Mouse (Mus musculus): ENCODE data around the gene Rbm38. TPM values are rescaled to one million over a fixed set of nuclear protein-coding genes. Genes with fewer than 3 reads are reported as not detected.

The Rbm38 gene
- total and polyA plus RNA-seq, 2 experiments from 2014 or later: 7.3 to 8.4 TPM

DNA sequence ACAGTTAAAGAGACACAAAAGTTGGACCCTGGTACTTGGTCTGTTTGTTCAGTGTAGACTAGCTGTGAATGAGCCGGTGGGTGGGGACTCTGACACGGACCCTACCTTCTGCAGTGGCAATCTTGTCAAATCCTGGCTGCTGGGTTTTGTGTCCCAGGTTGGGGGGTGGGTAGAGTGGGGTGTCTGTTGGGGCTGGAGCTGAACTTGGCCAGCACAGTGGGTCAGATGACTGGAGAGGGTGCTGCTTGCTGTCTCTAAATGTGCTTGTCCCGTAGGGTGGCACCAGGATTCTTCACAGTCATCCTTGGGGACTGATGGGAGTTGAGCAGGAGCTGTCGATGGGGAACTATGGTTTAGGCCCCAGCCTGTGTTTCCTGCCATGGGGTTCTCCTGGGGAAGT, 3.7 kb downstream of the Rbm38 start:
- Histone ChIP-seq H3K36me3 (ENCODE audit: insufficient read depth, low read length) (no peaks in the 10 kb centered on the region), H3K9me3 (ENCODE audit: low read length) (no peaks in the 10 kb centered on the region), H3K27me3 (ENCODE audit: insufficient read depth, low read length) (peaks cover 22% of the 10 kb centered on the region), H3K27ac (ENCODE audit: low read depth, low read length) (no peak overlapping the region), H3K4me2 (ENCODE audit: low read depth, low read length, poor library complexity, severe bottlenecking) (no peak overlapping the region), H3K9ac (replicated peaks; ENCODE audit: low read length, poor library complexity, severe bottlenecking) (no peak overlapping the region), H3K4me1 (ENCODE audit: insufficient read depth, low read length) (peaks cover 14% of the 10 kb centered on the region; the same call in 1 of the 2 replicates), H3K4me3 (ENCODE audit: low read depth, low read length) (no peak overlapping the region)
- no peak for TF ChIP-seq CTCF (IDR thresholded peaks at IDR 0.05)
- ATAC-seq (ENCODE audit: low FRiP score): no peak
- 81% methylated on average over 4 of the region's 4 CpGs for WGBS
- DNase-seq (ENCODE audit: low spot score): no peak

DNA sequence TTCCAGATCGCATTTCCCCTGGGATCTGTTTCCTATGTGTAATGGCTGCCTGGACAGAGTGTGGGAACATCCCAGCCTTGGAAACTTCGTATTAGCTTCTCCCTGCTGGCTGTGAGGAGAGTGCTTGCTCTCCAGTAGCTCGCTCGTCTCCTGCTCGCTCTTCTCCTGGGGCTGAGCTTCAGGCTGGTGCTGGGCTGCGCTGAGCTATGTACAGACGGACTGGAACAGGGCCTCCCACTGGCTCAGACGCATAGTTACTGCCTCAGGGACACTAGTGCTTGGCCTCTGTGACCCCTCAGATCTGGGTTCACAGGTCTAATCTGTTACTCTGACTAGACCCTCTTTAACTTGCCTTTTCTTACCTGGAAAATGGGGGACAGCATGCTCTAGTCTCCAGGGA, 4.1 kb downstream of the Rbm38 start:
- ATAC-seq (ENCODE audit: low FRiP score) (no peak), DNase-seq (ENCODE audit: low spot score) (no peak)

DNA sequence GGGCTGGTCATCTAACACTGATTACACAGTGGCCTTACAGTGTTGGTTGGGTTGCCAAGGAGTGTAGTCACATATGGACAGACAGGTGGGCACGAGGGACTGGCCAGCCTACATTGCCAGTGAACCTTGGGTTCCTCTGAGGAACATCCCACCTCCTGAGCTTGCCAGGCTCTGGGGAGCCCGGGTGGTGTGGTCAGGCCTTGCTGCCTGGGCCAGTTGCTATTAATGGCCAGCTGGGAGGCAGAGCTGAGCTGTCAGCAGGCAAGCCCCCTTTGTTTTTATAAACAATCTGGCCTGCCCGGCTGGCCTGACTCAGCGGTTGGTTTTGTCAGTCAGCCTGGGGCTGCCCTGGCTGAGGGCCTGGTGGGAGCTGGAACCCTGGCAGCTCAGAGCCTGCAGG, 4.6 kb downstream of the Rbm38 start:
- WGBS: 30% methylated on average over 4 of the region's 4 CpGs
- TF ChIP-seq CTCF (IDR thresholded peaks at IDR 0.05): no peak
- ATAC-seq (ENCODE audit: low FRiP score): no peak
- Histone ChIP-seq H3K9me3 (ENCODE audit: low read length) (no peaks in the 10 kb centered on the region), H3K27me3 (ENCODE audit: insufficient read depth, low read length) (peaks cover 12% of the 10 kb centered on the region), H3K4me1 (ENCODE audit: insufficient read depth, low read length) (peaks cover 13% of the 10 kb centered on the region; the same call in 1 of the 2 replicates), H3K36me3 (ENCODE audit: insufficient read depth, low read length) (no peaks in the 10 kb centered on the region), H3K9ac (replicated peaks; ENCODE audit: low read length, poor library complexity, severe bottlenecking) (no peak overlapping the region), H3K4me2 (ENCODE audit: low read depth, low read length, poor library complexity, severe bottlenecking) (no peak overlapping the region), H3K27ac (ENCODE audit: low read depth, low read length) (no peak overlapping the region), H3K4me3 (ENCODE audit: low read depth, low read length) (no peak overlapping the region)
- DNase-seq (ENCODE audit: low spot score): peak; percentile 35

More for the DNA sequence above, 4.1 kb downstream of the Rbm38 start:
- no peak overlapping the region for H3K27ac ChIP-seq (ENCODE audit: low read depth, low read length)
- H3K9me3 ChIP-seq (ENCODE audit: low read length): no peaks in the 10 kb centered on the region
- H3K36me3 ChIP-seq (ENCODE audit: insufficient read depth, low read length): no peaks in the 10 kb centered on the region
- H3K27me3 ChIP-seq (ENCODE audit: insufficient read depth, low read length): peaks cover 17% of the 10 kb centered on the region
- H3K4me1 ChIP-seq (ENCODE audit: insufficient read depth, low read length): peaks cover 14% of the 10 kb centered on the region; the same call in 1 of the 2 replicates
- no peak overlapping the region for H3K4me3 ChIP-seq (ENCODE audit: low read depth, low read length)
- H3K9ac ChIP-seq (replicated peaks; ENCODE audit: low read length, poor library complexity, severe bottlenecking): no peak overlapping the region
- no peak for TF ChIP-seq CTCF (IDR thresholded peaks at IDR 0.05)
- WGBS: 75% methylated on average over 8 of the region's 8 CpGs
- no peak overlapping the region for H3K4me2 ChIP-seq (ENCODE audit: low read depth, low read length, poor library complexity, severe bottlenecking)

DNA sequence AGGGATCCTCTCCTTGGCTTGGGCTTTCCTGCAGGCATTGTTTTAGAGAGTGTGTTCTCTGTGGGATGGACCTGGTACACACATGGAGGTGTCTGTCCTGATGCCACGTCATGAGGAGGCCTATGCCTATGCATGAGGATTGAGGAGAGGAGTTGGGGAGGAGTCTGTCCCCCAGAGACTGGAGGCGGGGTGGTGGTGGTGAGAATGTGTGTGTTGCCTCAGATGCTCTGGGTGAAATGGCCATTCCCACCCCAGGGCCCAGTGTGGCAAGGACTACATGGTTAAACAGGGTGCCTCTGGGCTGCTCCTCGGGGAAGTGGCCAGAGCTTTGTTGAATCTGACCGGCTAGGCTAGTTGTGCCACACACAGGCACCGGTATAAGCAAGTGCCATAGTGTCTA, 6.0 kb downstream of the Rbm38 start:
- Histone ChIP-seq H3K4me1 (ENCODE audit: insufficient read depth, low read length) (peaks cover 12% of the 10 kb centered on the region; the same call in 1 of the 2 replicates), H3K27me3 (ENCODE audit: insufficient read depth, low read length) (no peaks in the 10 kb centered on the region; the same call in 1 of the 2 replicates), H3K36me3 (ENCODE audit: insufficient read depth, low read length) (peaks cover 4% of the 10 kb centered on the region), H3K4me3 (ENCODE audit: low read depth, low read length) (no peak overlapping the region), H3K27ac (ENCODE audit: low read depth, low read length) (no peak overlapping the region), H3K9ac (replicated peaks; ENCODE audit: low read length, poor library complexity, severe bottlenecking) (no peak overlapping the region), H3K9me3 (ENCODE audit: low read length) (no peaks in the 10 kb centered on the region), H3K4me2 (ENCODE audit: low read depth, low read length, poor library complexity, severe bottlenecking) (no peak overlapping the region)
- no peak for TF ChIP-seq CTCF (IDR thresholded peaks at IDR 0.05)
- DNase-seq (ENCODE audit: low spot score) (no peak), ATAC-seq (ENCODE audit: low FRiP score) (no peak)
- WGBS: 90% methylated on average over 5 of the region's 5 CpGs

DNA sequence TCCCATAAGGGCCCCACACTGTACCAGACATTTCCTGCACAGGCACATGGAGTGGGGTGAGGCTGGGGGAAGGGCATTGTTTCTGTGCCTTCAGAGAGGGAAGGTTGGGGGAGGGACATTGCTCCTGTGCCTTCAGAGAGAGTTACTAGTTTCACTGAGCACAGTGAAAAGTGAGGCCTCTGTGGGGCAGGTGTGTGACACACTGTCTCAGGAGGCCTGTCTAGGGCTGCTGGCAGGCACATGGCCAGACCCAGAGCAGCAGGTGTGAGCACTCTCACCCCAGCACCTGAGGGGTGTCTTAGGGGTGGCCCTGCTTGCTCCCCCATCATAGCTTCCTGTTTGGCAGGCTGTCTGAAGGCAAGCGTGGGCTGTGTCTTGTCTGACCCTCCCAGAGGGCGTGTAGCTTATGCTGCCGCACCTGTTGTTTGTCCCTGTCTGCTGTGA, 6.4 kb downstream of the Rbm38 start:
- Histone ChIP-seq H3K27ac (ENCODE audit: low read depth, low read length) (no peak overlapping the region), H3K4me3 (ENCODE audit: low read depth, low read length) (no peak overlapping the region), H3K4me2 (ENCODE audit: low read depth, low read length, poor library complexity, severe bottlenecking) (no peak overlapping the region), H3K9me3 (ENCODE audit: low read length) (no peaks in the 10 kb centered on the region), H3K27me3 (ENCODE audit: insufficient read depth, low read length) (no peaks in the 10 kb centered on the region), H3K9ac (replicated peaks; ENCODE audit: low read length, poor library complexity, severe bottlenecking) (no peak overlapping the region), H3K4me1 (ENCODE audit: insufficient read depth, low read length) (peaks cover 12% of the 10 kb centered on the region; the same call in 1 of the 2 replicates), H3K36me3 (ENCODE audit: insufficient read depth, low read length) (peaks cover 7% of the 10 kb centered on the region)
- WGBS: 92% methylated on average over 3 of the region's 3 CpGs
- ATAC-seq (ENCODE audit: low FRiP score): no peak
- no peak for TF ChIP-seq CTCF (IDR thresholded peaks at IDR 0.05)
- no peak for DNase-seq (ENCODE audit: low spot score)

DNA sequence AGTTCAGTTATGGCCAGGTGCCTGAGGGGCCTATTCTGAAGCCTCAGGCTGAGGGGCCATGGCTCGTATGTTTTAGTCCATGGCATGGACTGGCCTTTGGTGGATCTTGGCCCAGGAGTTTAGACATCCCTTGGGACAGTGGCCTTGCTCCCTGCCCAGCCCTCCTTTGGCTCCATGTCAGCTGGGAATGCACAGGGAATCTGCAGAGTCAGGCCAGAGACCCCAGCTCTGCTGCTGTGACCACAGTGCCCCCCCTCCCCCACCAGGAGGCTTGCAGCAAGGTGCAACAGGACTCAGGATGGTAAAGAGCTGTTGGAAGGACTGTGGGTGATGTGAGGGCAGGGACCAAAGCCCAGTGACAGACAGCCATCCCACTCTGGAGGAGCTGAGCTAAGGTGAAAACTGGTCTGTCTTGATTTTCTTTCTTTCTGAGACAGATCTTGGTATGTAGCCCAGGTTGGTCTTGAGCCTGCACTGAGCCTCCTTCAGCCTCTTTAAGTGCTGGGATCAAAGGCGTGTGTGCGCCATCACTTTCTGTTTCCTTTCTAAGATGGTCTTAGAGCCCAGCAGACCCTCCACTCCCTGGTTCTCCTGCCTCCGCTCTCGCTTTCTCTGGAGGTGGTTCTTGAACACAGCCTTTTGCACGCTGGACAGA, 7.0 kb downstream of the Rbm38 start:
- H3K4me3 ChIP-seq (ENCODE audit: low read depth, low read length): no peak overlapping the region
- 92% methylated on average over 6 of the region's 6 CpGs for WGBS
- peaks cover 11% of the 10 kb centered on the region; the same call in 1 of the 2 replicates for H3K4me1 ChIP-seq (ENCODE audit: insufficient read depth, low read length)
- no peak overlapping the region for H3K27ac ChIP-seq (ENCODE audit: low read depth, low read length)
- TF ChIP-seq CTCF (IDR thresholded peaks at IDR 0.05): no peak
- ATAC-seq (ENCODE audit: low FRiP score): no peak
- no peak overlapping the region for H3K9ac ChIP-seq (replicated peaks; ENCODE audit: low read length, poor library complexity, severe bottlenecking)
- DNase-seq (ENCODE audit: low spot score): no peak
- H3K9me3 ChIP-seq (ENCODE audit: low read length): no peaks in the 10 kb centered on the region
- peaks cover 7% of the 10 kb centered on the region for H3K36me3 ChIP-seq (ENCODE audit: insufficient read depth, low read length)
- no peak overlapping the region for H3K4me2 ChIP-seq (ENCODE audit: low read depth, low read length, poor library complexity, severe bottlenecking)
- no peaks in the 10 kb centered on the region for H3K27me3 ChIP-seq (ENCODE audit: insufficient read depth, low read length)
